Mouse (Mus musculus): ENCODE data around the gene Raver2.

DNA sequence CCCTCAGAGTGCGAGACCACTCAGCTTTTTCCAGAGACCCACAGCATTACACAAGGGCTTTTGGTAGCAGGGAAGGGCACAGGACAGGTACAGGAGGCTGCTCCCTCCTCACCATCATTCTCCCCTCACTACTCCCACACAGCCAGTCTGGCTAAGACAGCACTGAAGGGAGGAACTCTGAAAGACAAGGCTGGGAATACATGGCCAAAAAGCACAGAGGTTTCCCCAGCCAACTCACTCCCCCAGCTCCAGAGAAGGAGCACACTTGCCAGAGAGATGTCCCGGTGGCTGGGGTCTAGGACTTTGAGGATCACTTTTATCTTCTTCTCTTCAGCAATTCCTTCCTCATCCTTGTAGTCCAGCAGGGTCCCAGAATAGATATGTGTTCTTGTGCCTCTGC, 95.4 kb downstream of the Raver2 start:
- TF ChIP-seq CTCF (IDR thresholded peaks at IDR 0.05; ENCODE audit: insufficient read depth, low read depth, low read length) (no peak), POLR2A (IDR thresholded peaks at IDR 0.05; ENCODE audit: insufficient read depth, low read depth, low read length) (no peak)
